Mouse (Mus musculus) midbrain, postnatal 0 days (tissue): ENCODE measurements around the gene Dguok. TPM values are rescaled to one million over a fixed set of nuclear protein-coding genes. Genes with fewer than 3 reads are reported as not detected.

ENCODE experiments used
- ATAC-seq: fragments of 200-750 bp; cut with Nextera tagmentation; 2 replicates; pipeline ENCODE4 v1.8.0; 2017; ENCODE audit warnings: moderate number of reproducible peaks, mild to moderate bottlenecking, moderate TSS enrichment, moderate library complexity; ENCODE audit not compliant: low FRiP score
- DNase-seq: peaks from one replicate; pipeline ENCODE4 v3.0.0-alpha.2; 2015; ENCODE audit warnings: low spot score
- H3K27ac ChIP-seq: fragments of 300-500 bp; sonication (generic); 2 replicates; pipeline ENCODE4 v1.5.1; 2014; ENCODE audit warnings: low read depth, mild to moderate bottlenecking, low read length, mixed read lengths
- H3K27me3 ChIP-seq: fragments of 300-500 bp; sonication (generic); 2 replicates; pipeline ENCODE4 v1.6.1; 2014; ENCODE audit warnings: low read length, control low read depth, mixed read lengths; ENCODE audit not compliant: insufficient read depth
- H3K36me3 ChIP-seq: fragments of 300-500 bp; sonication (generic); 2 replicates; pipeline ENCODE4 v1.6.1; 2014; ENCODE audit warnings: low read length, control low read depth, mixed read lengths; ENCODE audit not compliant: insufficient read depth
- H3K4me1 ChIP-seq: fragments of 300-500 bp; sonication (generic); 2 replicates; pipeline ENCODE4 v1.6.1; 2014; ENCODE audit warnings: mild to moderate bottlenecking, control low read depth, antibody characterized with exemption, low read length, mixed read lengths; ENCODE audit not compliant: insufficient read depth
- H3K4me2 ChIP-seq: fragments of 300-500 bp; sonication (generic); 2 replicates; pipeline ENCODE4 v1.6.1; 2014; ENCODE audit warnings: low read depth, mild to moderate bottlenecking, low read length, mixed read lengths; ENCODE audit not compliant: poor library complexity, severe bottlenecking
- H3K4me3 ChIP-seq: fragments of 300-500 bp; sonication (generic); 2 replicates; pipeline ENCODE4 v1.5.1; 2014; ENCODE audit warnings: low read depth, mild to moderate bottlenecking, low read length, moderate library complexity
- H3K9ac ChIP-seq: fragments of 300-500 bp; sonication (generic); replicated peaks from 2 replicates; pipeline ENCODE4 v1.6.1; 2014; ENCODE audit warnings: mild to moderate bottlenecking, low read length, moderate library complexity, mixed read lengths; ENCODE audit not compliant: poor library complexity, severe bottlenecking
- H3K9me3 ChIP-seq: fragments of 300-500 bp; sonication (generic); 2 replicates; pipeline ENCODE4 v1.6.1; 2016; ENCODE audit warnings: low read length, control low read depth
- CTCF ChIP-seq: IDR thresholded peaks from 2 replicates; pipeline ENCODE4 v1.5.1; 2016; ENCODE audit warnings: antibody characterized with exemption, mild to moderate bottlenecking
- WGBS: fragments of 180-500 bp; shearing (Covaris S2); extraction: QIAGEN DNeasy Blood & Tissue Kit; methylation state at CpG from one replicate; pipeline ENCODE4 v1.1.7; 2014; 5-methylcytosine and 5-hydroxymethylcytosine counted together
- polyA plus RNA-seq: library from polyadenylated mRNA; unstranded; fragments of >200 nt; fragmentation: Nextera tagmentation; extraction: Ambion mirVana; gene quantifications from 2 replicates; pipeline ENCODE4 v1.2.1, GENCODE M21; 2015
- total RNA-seq: library from RNA; depleted of rRNA; stranded (reverse); fragments of >200 nt; gene quantifications from 2 replicates; pipeline ENCODE4 v1.2.3, GENCODE M21; 2014

Gene Dguok
- total and polyA plus RNA-seq, 2 experiments from 2014 or later, result 48.5 to 55.2 TPM

DNA sequence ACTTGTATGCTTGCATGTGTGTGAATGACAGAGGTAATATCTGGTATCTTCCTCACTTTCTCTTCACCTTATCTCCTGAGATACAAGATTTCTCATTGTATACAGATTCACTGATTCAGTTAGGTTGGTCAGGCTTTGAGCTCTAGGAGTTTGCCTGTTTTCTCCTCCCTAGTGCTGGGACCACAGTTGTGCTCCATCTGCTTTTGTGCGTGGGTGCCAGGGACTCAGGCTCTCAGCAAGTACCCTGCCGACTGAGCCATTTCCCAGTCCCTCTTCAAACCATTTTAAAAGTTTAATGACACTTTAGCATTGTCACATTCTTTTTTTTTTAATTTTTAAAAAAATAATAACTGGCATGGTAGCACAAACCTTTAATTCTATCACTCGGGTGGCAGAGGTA, 8.4 kb upstream of the Dguok start:
- Histone ChIP-seq H3K4me1 (no peaks in the 10 kb centered on the region), H3K9me3 (no peaks in the 10 kb centered on the region), H3K9ac (no peak overlapping the region), H3K4me3 (no peak overlapping the region), H3K27me3 (0 out of 2 replicates have a peak, but pooled peaks cover 5% of the 10 kb centered on the region), H3K27ac (no peak overlapping the region), H3K36me3 (no peaks in the 10 kb centered on the region), H3K4me2 (no peak overlapping the region)
- DNase-seq (no peak), ATAC-seq (no peak)
- TF ChIP-seq CTCF, result no peak
- WGBS, result 78% methylated on average over 3 of the region's 3 CpGs

DNA sequence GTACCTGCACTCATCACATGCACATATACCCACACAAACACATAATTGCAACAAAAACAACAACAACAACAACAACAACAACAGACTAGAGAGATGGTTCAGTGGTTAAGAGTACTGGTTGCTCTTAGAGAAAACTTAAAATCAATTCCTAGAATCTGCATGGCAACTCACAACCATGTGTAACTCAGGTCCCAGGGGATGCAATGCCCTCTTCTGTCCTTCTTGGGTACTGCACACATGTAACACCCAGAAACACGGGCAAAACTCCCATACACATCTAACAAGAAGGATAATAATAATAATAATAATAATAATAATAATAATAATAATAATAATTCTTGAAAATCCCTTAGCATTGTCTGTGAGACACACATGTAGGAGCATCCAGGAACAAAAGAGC, 5.7 kb upstream of the Dguok start:
- Histone ChIP-seq H3K9ac (no peak overlapping the region), H3K4me3 (no peak overlapping the region), H3K9me3 (no peaks in the 10 kb centered on the region), H3K27ac (no peak overlapping the region), H3K4me2 (no peak overlapping the region), H3K4me1 (no peaks in the 10 kb centered on the region), H3K27me3 (0 out of 2 replicates have a peak, but pooled peaks cover 5% of the 10 kb centered on the region), H3K36me3 (no peaks in the 10 kb centered on the region)
- 18% methylated on average over 1 of the region's 1 CpGs for WGBS
- no peak for ATAC-seq
- DNase-seq, result peak; percentile 72
- peak; percentile 83 for TF ChIP-seq CTCF

DNA sequence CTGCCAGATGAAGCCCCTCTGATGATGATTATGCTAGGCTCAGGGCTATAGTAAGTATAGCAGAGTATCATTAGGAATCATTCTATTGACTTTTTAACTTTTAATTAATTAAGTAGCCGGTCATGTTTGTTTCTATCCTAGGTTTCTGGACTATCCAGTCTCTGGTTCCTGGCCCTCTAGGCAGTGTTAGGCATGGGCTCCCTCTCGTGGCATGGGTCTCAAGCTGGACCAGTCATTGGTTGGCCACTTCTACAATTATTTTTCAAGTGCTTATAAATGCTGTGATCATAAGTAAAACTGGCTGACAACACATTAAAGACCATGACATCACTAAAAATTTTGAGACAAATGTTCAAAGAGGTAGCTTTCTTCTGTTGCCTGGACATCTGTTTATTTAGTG, 3.4 kb upstream of the Dguok start:
- Histone ChIP-seq H3K9ac (no peak overlapping the region), H3K4me1 (no peaks in the 10 kb centered on the region), H3K36me3 (no peaks in the 10 kb centered on the region), H3K9me3 (no peaks in the 10 kb centered on the region), H3K27ac (no peak overlapping the region), H3K4me3 (no peak overlapping the region), H3K27me3 (no peaks in the 10 kb centered on the region), H3K4me2 (no peak overlapping the region)
- 68% methylated on average over 2 of the region's 2 CpGs for WGBS
- peak; percentile 44 for TF ChIP-seq CTCF
- ATAC-seq (no peak), DNase-seq (no peak)

DNA sequence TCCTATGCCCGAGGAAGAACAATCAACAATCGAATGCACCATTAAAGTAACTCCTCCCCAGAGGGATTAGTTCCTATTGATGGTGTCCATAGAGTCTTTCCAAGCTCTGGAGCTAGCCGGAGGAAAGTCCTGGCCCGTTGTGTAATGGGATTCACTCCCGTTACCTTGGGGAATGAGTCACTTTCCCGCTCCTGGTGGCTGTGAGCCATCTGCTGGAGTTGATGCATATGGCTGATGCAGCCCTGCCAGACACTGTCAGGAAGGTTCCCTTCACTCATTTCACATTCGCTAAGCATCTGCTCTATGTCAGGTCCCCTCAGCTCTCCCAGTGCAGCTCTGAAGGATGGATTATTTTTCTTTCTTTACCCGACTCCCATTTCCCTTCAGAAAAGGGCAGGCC, 2.7 kb upstream of the Dguok start:
- no peak for ATAC-seq
- Histone ChIP-seq H3K27ac (no peak overlapping the region), H3K36me3 (no peaks in the 10 kb centered on the region), H3K9ac (no peak overlapping the region), H3K4me2 (no peak overlapping the region), H3K4me1 (no peaks in the 10 kb centered on the region), H3K9me3 (no peaks in the 10 kb centered on the region), H3K27me3 (no peaks in the 10 kb centered on the region), H3K4me3 (no peak overlapping the region)
- TF ChIP-seq CTCF, result peak; percentile 52
- DNase-seq, result peak; percentile 64
- WGBS, result 27% methylated on average over 8 of the region's 8 CpGs

DNA sequence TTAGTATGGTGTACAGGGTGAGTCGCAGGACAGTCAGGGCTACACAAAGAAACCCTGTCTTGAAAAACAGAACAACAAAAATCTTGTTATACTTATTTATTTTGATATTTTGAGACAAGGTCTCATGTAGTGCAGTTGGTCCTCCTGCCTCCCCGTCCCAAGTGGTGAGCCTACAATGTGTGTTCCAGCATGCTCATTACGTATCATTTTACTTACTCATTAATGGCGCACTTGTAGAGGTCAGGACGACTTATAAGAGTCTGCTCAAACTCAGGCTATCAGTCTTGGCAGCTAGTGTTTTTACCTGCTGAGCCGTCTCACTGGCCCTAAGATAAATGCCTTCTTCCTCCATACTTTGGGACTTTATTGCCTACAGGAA, 388 bp upstream of the Dguok start:
- peak overlapping the region; percentile 66 for H3K4me3 ChIP-seq
- no peaks in the 10 kb centered on the region for H3K36me3 ChIP-seq
- no peaks in the 10 kb centered on the region for H3K4me1 ChIP-seq
- no peaks in the 10 kb centered on the region for H3K27me3 ChIP-seq
- 0 out of 2 replicates have a peak overlapping the region, but pooled peaks have one; percentile 25 for H3K9ac ChIP-seq
- 35% methylated on average over 6 of the region's 6 CpGs for WGBS
- peak overlapping the region; percentile 65 for H3K4me2 ChIP-seq
- ATAC-seq, result no peak; the same call in none of the 2 replicates
- H3K27ac ChIP-seq, result peak overlapping the region; percentile 97; the same call in 1 of the 2 replicates
- TF ChIP-seq CTCF, result no peak
- no peaks in the 10 kb centered on the region for H3K9me3 ChIP-seq
- DNase-seq, result no peak

DNA sequence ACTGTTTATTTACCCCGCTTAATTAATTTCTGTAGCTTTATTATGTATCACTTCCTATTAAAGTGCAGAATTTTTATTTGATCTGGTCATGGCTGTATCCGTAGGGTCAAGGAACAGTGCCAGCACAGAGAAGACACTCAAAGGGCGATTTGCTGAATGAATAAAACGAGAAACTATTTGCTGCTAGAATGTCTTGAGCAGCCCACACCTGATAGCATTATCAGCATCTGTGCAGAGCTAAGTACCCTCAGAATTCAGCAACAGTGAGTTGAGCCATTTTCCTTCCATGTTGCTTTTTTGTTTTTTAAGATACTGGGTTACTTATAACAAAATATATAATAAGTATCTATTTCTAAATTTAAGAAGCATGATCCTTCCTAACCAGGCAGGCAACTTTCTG, 1.2 kb downstream of the Dguok start:
- no peak for TF ChIP-seq CTCF
- Histone ChIP-seq H3K4me1 (no peaks in the 10 kb centered on the region), H3K27ac (0 out of 2 replicates have a peak overlapping the region, but pooled peaks have one; percentile 97), H3K9me3 (no peaks in the 10 kb centered on the region), H3K27me3 (no peaks in the 10 kb centered on the region), H3K36me3 (no peaks in the 10 kb centered on the region), H3K4me2 (peak overlapping the region; percentile 65), H3K4me3 (peak overlapping the region; percentile 66), H3K9ac (no peak overlapping the region; the same call in 1 of the 2 replicates)
- ATAC-seq (no peak), DNase-seq (no peak)
- 95% methylated on average over 4 of the region's 4 CpGs for WGBS
